Mouse (Mus musculus) brain, embryonic 14.5 days (tissue): ENCODE measurements at regions not wholly inside any gene's neighbourhood (a gene's known extent, or its start where the extent isn't known, plus 50 kb on each side); places are given as distances from the start of the nearest gene placed in this dataset.

Source experiments
- CTCF ChIP-seq: fragments of 200-500 bp; IDR thresholded peaks from 2 replicates; pipeline ENCODE4 v1.5.1; 2012; ENCODE audit warnings: inconsistent platforms, mild to moderate bottlenecking, moderate library complexity, borderline replicate concordance; ENCODE audit not compliant: insufficient read depth, insufficient read length; ENCODE audit errors: extremely low read depth
- POLR2A ChIP-seq: fragments of 200-500 bp; IDR thresholded peaks from 2 replicates; pipeline ENCODE4 v1.6.1; 2012; ENCODE audit warnings: mild to moderate bottlenecking, inconsistent platforms, borderline replicate concordance; ENCODE audit not compliant: poor library complexity, insufficient read depth, insufficient read length, severe bottlenecking; ENCODE audit errors: extremely low read depth

DNA sequence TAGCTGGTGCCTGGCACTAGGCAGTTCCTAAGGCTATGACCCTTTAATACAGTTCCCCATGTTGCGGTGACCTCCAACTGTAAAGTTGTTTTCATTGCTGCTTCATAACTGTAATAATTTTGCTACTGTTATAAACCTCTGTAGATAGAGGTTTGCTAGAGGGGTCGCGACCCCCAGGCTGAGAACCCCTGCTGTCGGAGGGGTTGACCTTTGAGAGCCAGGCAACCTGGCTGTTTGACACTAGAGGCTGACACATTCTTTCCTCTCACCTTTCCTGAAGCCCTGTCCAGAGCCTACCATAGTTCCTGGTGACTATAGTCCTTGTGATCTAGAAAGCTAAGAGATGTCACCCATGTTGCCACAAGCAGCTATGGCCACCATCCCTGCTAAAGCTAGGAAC lies 272.9 kb downstream of the Matn1 start:
- no peak for TF ChIP-seq POLR2A
- TF ChIP-seq CTCF = no peak
